Mouse (Mus musculus) hindbrain, embryonic 14.5 days (tissue): ENCODE measurements at regions not wholly inside any gene's neighbourhood (a gene's known extent, or its start where the extent isn't known, plus 50 kb on each side); places are given as distances from the start of the nearest gene placed in this dataset.

Experiments
- ATAC-seq: fragments of 200-750 bp; cut with Nextera tagmentation; 2 replicates; pipeline ENCODE4 v1.8.0; 2017; ENCODE audit warnings: moderate number of reproducible peaks, mild to moderate bottlenecking, moderate TSS enrichment, moderate library complexity; ENCODE audit not compliant: low FRiP score
- DNase-seq: peaks from one replicate; pipeline ENCODE4 v3.0.0-alpha.2; 2015; ENCODE audit warnings: low spot score
- H3K27ac ChIP-seq: fragments of 300-500 bp; sonication (generic); 2 replicates; pipeline ENCODE4 v1.5.1; 2014; ENCODE audit warnings: mild to moderate bottlenecking, moderate library complexity
- H3K27me3 ChIP-seq: fragments of 300-500 bp; sonication (generic); 2 replicates; pipeline ENCODE4 v1.6.1; 2014; ENCODE audit warnings: mild to moderate bottlenecking, low read length, mixed read lengths; ENCODE audit not compliant: control insufficient read depth, insufficient read depth
- H3K36me3 ChIP-seq: fragments of 300-500 bp; sonication (generic); replicated peaks from 2 replicates; pipeline ENCODE4 v1.6.1; 2014; ENCODE audit not compliant: control insufficient read depth, insufficient read depth
- H3K4me1 ChIP-seq: fragments of 300-500 bp; sonication (generic); replicated peaks from 2 replicates; pipeline ENCODE4 v1.6.1; 2014; ENCODE audit warnings: antibody characterized with exemption, low read length, mixed read lengths; ENCODE audit not compliant: control insufficient read depth, insufficient read depth
- H3K4me2 ChIP-seq: fragments of 300-500 bp; sonication (generic); replicated peaks from 2 replicates; pipeline ENCODE4 v1.6.1; 2014; ENCODE audit warnings: mild to moderate bottlenecking, moderate library complexity
- H3K4me3 ChIP-seq: fragments of 300-500 bp; sonication (generic); replicated peaks from 2 replicates; pipeline ENCODE4 v1.5.1; 2014; ENCODE audit warnings: mild to moderate bottlenecking, low read length
- H3K9ac ChIP-seq: fragments of 300-500 bp; sonication (generic); 2 replicates; pipeline ENCODE4 v1.6.1; 2014
- H3K9me3 ChIP-seq: fragments of 300-500 bp; sonication (generic); 2 replicates; pipeline ENCODE4 v1.6.1; 2016; ENCODE audit warnings: low read length; ENCODE audit not compliant: control insufficient read depth
- WGBS: fragments of 180-500 bp; shearing (Covaris S2); extraction: QIAGEN DNeasy Blood & Tissue Kit; methylation state at CpG from one replicate; pipeline ENCODE4 v1.1.7; 2014; 5-methylcytosine and 5-hydroxymethylcytosine counted together

- 60% methylated on average over 2 of the region's 2 CpGs for WGBS
- no peaks in the 10 kb centered on the region for H3K27me3 ChIP-seq
- no peaks in the 10 kb centered on the region for H3K9me3 ChIP-seq
- no peaks in the 10 kb centered on the region for H3K4me1 ChIP-seq
- H3K4me3 ChIP-seq, result no peak overlapping the region
- H3K36me3 ChIP-seq, result no peaks in the 10 kb centered on the region
- no peak overlapping the region for H3K4me2 ChIP-seq
- H3K9ac ChIP-seq, result no peak overlapping the region
- ATAC-seq (no peak), DNase-seq (peak; percentile 30)
- no peak overlapping the region for H3K27ac ChIP-seq
Measured at GRCm38 (mm10) chrX:126465838-126466237, 349.8 kb downstream of the 4932411N23Rik start.
